Mouse (Mus musculus): ENCODE measurements around the gene Tmem253.

Gene Tmem253

GRCm38 (mm10) chr14:52015445-52016100 lies at the start of gene Tmem253:
Gene Tmem253 (plus strand): TSS chr14:52015658.
- no peak for DNase-seq (ENCODE audit: low spot score)

- DNase-seq (ENCODE audit: low spot score), result no peak
Measured at GRCm38 (mm10) chr14:51967400-51967799, 48.1 kb upstream of the Tmem253 start.

GRCm38 (mm10) chr14:51979252-51979651 lies 36.2 kb upstream of the Tmem253 start:
- DNase-seq (ENCODE audit: low spot score), result no peak

- no peak for DNase-seq (ENCODE audit: low spot score)
Measured at GRCm38 (mm10) chr14:51983251-51983650, 32.2 kb upstream of the Tmem253 start.

GRCm38 (mm10) chr14:51983855-51984246 lies 31.6 kb upstream of the Tmem253 start:
- DNase-seq (ENCODE audit: low spot score), result no peak

GRCm38 (mm10) chr14:51984247-51985231 lies 30.9 kb upstream of the Tmem253 start, which contains the start of gene Arhgef40:
Gene Arhgef40 (plus strand): TSS chr14:51984719.
- DNase-seq (ENCODE audit: low spot score), result peak; percentile 71

GRCm38 (mm10) chr14:51985301-51986152 lies 29.9 kb upstream of the Tmem253 start:
- DNase-seq (ENCODE audit: low spot score), result peak; percentile 89

- DNase-seq (ENCODE audit: low spot score), result no peak
Measured at GRCm38 (mm10) chr14:51986153-51986505, 29.3 kb upstream of the Tmem253 start.

- DNase-seq (ENCODE audit: low spot score), result no peak
Measured at GRCm38 (mm10) chr14:51987177-51987576, 28.3 kb upstream of the Tmem253 start.

- DNase-seq (ENCODE audit: low spot score), result no peak
Measured at GRCm38 (mm10) chr14:51988731-51989130, 26.7 kb upstream of the Tmem253 start.

- DNase-seq (ENCODE audit: low spot score), result no peak
Measured at GRCm38 (mm10) chr14:51989461-51989970, 25.9 kb upstream of the Tmem253 start.

- DNase-seq (ENCODE audit: low spot score), result no peak
Measured at GRCm38 (mm10) chr14:51994453-51994852, 21.0 kb upstream of the Tmem253 start.

- DNase-seq (ENCODE audit: low spot score), result no peak
Measured at GRCm38 (mm10) chr14:51995219-51995871, 20.1 kb upstream of the Tmem253 start.

- no peak for DNase-seq (ENCODE audit: low spot score)
Measured at GRCm38 (mm10) chr14:51996231-51996841, 19.1 kb upstream of the Tmem253 start.

- no peak for DNase-seq (ENCODE audit: low spot score)
Measured at GRCm38 (mm10) chr14:51996866-51997265, 18.6 kb upstream of the Tmem253 start.

GRCm38 (mm10) chr14:51997483-51997882 lies 18.0 kb upstream of the Tmem253 start:
- DNase-seq (ENCODE audit: low spot score), result no peak

- DNase-seq (ENCODE audit: low spot score), result peak; percentile 79
Measured at GRCm38 (mm10) chr14:52003981-52004495, 11.4 kb upstream of the Tmem253 start.

GRCm38 (mm10) chr14:52005141-52005540 lies 10.3 kb upstream of the Tmem253 start:
- no peak for DNase-seq (ENCODE audit: low spot score)

GRCm38 (mm10) chr14:52005616-52006015 lies 9.8 kb upstream of the Tmem253 start:
- no peak for DNase-seq (ENCODE audit: low spot score)

- DNase-seq (ENCODE audit: low spot score), result no peak
Measured at GRCm38 (mm10) chr14:52006241-52006640, 9.2 kb upstream of the Tmem253 start.

GRCm38 (mm10) chr14:52006771-52007170 lies 8.7 kb upstream of the Tmem253 start:
- no peak for DNase-seq (ENCODE audit: low spot score)
